Mouse (Mus musculus) layer of hippocampus, adult 9-10 months (tissue): Measurements from ENCODE around the gene Col26a1.
A peak's percentile ranks its signal among the peaks of the same experiment; 100 is the strongest.

Source experiments
- DNase-seq: peaks from one replicate; pipeline ENCODE4 v3.0.0; 2022; ENCODE audit warnings: low spot score

Gene Col26a1

DNA sequence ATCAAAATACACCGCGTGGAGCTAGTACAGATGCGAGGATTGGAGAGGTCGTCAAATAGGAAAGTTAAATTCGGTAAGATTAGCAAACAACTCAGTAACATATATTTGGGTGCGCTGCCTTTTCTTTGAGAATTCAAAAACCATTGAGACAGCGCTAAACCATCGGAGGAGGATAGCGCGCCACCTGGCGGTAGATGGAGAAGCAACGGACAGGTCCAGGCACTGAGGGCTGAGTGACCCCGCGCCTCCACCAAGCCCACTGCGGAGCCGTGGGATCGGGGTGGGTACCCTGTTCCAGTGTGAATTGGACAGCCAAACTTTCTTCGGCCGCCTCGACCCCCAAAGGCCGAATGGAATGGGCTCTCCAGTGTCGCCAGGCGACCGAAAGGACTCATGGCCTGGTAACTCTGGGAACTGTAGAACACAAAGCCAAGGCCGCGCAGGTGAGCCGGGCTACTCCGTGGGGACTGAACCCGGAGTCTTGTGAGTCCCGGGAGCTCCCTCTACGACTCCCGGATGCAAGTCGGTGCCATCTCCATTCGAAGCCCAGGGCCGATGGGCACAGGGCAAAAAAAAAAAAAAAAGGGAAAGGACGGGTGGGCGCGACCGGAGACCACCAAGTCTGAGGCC lies 1.5 kb downstream of the Col26a1 start:
- peak; percentile 71 for DNase-seq

GRCm38 (mm10) chr5:136880101-136880500 lies 2.9 kb downstream of the Col26a1 start:
- no peak for DNase-seq

GRCm38 (mm10) chr5:136874271-136874670 lies 8.7 kb downstream of the Col26a1 start:
- no peak for DNase-seq

- DNase-seq: no peak
Observed at GRCm38 (mm10) chr5:136872417-136872816, 10.6 kb downstream of the Col26a1 start.

DNA sequence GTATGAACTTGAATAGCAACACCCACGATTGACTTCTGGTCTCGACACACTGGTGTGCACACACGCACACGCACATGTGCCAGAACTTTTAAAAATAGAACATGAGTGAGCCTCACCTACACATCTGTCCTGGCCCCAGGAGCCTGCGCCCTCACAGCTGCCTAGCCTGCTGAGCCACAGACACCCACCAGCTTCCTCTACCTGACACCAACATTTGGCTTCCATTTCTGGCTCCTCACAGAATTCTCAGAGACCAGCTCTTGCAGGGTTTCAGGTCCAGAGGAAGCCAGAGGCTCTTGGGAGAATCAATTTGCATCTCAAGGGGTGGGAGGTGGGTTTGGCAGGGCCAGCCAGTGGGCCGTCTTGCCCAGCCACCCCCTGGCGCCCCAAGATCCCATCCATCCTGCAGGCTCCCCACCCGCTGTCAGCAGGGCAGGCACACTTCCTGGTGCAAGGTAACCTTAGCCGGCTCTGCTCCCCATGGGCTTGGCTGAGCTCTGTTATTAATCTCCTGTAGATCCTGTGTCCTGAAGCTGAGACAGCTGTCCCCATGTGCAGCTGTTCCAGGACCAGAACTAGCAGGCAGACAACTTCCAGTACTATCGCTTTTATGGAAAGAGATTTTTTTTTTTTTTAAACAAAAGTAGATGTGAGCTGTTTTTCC lies 13.4 kb downstream of the Col26a1 start:
- no peak for DNase-seq

GRCm38 (mm10) chr5:136867706-136868105 lies 15.3 kb downstream of the Col26a1 start:
- no peak for DNase-seq

- no peak for DNase-seq
Observed at GRCm38 (mm10) chr5:136863961-136864674, 18.9 kb downstream of the Col26a1 start.

DNA sequence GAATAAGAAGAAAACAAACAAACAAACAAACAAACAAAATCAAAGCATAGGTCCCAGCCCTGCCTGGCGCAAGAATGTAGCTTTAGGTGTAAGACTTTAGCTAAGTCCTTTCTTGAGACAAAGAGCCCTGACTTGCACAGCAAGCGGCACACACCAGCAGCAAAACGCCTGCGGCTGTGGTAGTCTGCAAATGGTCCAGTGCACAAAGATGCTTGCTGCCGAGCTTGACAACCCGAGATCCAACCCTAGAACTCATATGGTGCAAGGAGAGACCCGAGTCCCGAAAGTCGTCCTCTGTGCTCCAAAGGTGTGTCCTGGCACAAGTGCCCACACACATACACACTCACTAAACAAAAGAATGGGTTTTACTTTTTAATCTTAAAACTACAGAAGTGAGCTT lies 19.7 kb downstream of the Col26a1 start:
- no peak for DNase-seq

- no peak for DNase-seq
Observed at GRCm38 (mm10) chr5:136862806-136863205, 20.2 kb downstream of the Col26a1 start.

- DNase-seq: no peak
Observed at GRCm38 (mm10) chr5:136861191-136861940, 21.6 kb downstream of the Col26a1 start.

GRCm38 (mm10) chr5:136850716-136851115 lies 32.3 kb downstream of the Col26a1 start:
- no peak for DNase-seq

- DNase-seq: no peak
Observed at GRCm38 (mm10) chr5:136846385-136847264, 36.4 kb downstream of the Col26a1 start.

GRCm38 (mm10) chr5:136843930-136844329 lies 39.1 kb downstream of the Col26a1 start:
- DNase-seq: no peak

DNA sequence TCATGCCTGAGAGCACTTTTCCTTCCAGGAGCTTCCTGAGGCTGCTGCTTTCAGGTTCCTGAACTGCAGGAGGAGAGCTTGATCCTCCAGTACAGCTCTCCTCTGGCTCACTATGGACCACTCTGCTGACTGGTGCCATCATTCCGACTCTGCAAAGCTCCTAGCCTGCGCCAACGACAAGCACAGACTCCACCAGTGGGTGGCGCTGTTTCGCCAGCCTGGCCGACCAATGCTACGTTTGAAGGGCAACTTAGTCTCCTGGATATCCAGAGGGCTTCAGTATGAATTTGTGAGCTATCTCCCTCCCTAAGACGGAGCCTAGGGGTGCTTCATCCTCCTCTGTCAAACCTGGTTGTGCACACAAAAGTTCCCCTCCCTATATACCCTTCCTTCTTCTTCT lies 43.0 kb downstream of the Col26a1 start:
- DNase-seq: peak; percentile 3

DNA sequence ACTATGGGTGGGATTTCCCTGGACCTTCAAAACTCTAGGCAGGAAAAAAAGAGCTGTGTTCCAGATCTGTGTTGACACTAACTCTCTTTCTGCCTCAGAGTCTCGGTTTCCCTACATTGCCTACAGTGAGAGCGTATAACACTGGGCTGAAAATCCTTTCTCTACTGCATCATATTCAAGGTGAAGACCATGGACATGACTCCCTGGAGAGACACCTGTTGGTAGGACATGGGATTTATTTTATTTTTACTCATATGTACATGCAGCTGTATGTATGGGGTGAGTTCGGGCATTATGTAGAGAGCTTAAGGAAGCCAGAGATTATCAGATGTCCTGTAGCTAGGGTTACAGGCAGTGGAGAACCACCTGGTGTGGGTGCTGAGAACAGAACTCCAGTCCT lies 50.0 kb downstream of the Col26a1 start:
- no peak for DNase-seq

- no peak for DNase-seq
Observed at GRCm38 (mm10) chr5:136830156-136830555, 52.9 kb downstream of the Col26a1 start.

DNA sequence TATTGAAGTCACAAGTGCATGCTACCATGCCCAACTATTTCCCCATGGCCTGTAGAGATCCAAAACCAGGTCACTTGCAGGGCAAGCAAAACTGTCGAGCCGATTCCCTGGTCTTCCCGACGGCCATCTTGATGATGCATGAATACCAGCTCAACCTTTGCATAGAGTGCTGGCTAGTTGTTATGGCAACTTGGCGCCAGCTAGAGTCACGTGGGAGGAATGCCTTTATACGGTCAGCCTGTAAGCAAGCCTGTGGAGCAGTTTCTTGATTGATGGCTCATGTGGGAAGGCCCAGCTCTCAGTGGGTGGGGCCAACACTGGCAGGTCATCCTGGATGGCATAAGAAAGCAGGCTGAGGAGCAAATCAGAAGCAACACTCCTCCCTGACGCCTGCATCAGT lies 61.0 kb downstream of the Col26a1 start:
- DNase-seq: no peak

DNA sequence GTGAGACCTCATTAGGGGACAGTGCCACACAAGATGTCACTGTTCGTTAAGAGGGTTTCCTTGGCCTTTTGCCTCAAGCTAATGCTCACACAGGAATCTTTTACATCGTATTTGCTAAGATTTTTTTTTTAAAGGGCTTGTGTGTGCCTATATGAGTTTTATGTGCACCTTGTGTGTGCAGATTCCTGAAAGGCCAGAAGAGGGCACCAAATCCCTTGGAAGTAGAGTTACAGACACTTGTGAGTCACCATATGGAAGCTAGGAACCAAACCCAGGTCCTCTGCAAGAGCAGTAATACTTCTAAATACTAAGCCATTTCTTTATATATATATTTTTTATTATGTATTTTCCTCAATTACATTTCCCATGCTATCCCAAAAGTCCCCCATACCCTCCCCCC lies 62.1 kb downstream of the Col26a1 start:
- DNase-seq: no peak

- DNase-seq: no peak
Observed at GRCm38 (mm10) chr5:136819686-136820085, 63.3 kb downstream of the Col26a1 start.

DNA sequence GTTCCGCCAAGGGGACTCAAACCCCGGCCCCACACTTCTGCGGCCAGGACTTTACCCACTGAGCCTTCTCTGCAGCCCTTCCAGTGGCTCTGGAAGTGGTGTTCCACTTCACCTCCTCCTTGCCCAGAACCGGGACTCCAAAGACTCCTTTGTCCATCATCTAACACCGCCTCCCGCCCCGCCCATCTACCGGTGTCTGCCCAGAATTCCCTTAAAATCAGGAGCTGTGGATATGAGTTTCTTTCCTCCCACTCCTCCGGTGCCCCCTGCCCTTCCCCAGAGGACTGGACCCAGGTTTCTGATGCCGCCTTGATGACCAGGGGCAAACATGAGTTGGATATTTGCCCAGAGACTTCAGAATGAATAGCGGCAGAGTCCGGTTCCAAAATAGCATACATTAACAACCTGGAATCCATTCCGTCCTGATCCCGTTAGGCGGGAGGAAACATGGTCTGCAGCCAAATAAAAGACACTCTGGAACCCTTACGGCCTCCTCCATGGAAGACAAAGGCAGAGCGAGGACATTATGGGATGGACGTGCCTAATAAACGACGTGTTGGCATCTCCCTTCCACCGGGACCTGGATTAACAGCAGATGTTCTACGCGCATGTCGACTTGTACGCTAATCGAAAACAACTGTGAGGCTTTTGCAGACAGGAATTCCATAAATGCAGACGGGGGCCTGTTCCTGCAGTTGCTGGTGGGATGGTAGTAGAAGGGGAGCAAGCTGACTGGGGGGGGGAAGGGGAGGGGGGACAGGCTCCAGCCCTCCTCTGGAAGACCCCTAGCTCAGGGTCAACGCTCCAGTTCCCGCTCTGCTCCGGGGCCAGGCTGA lies 72.3 kb downstream of the Col26a1 start:
- DNase-seq: no peak
